Mouse (Mus musculus) Patski (cell line): ENCODE data around the gene Vsig2. TPM values are rescaled to one million over a fixed set of nuclear protein-coding genes. Genes with fewer than 3 reads are reported as not detected.
A peak's percentile ranks its signal among the peaks of the same experiment; 100 is the strongest.

Source experiments
- ATAC-seq: fragments of 100-300 bp; one replicate; pipeline ENCODE4 v1.8.0; 2021
- CTCF ChIA-PET: fragments of 350-600 bp; sonication (Branson Sonifier 250); formaldehyde crosslinking; loops from one replicate; lab custom pipeline; 2022; ENCODE audit warnings: inconsistent platforms; lab: Charles Lee
- POLR2A ChIA-PET: fragments of 350-600 bp; sonication (Branson Sonifier 250); formaldehyde crosslinking; loops from one replicate; lab custom pipeline; 2022; ENCODE audit warnings: antibody characterized with exemption, inconsistent platforms; lab: Charles Lee
- DNase-seq: peaks from one replicate; pipeline ENCODE4 v3.0.0-alpha.2; 2011; ENCODE audit warnings: low read depth, low spot score
- H3K27me3 ChIP-seq: fragments of 371-371 bp; one replicate; pipeline ENCODE4 v1.5.1; 2021
- CTCF ChIP-seq: fragments of 100-300 bp; IDR thresholded peaks from one replicate; pipeline ENCODE4 v1.5.1; 2021
- in situ Hi-C: fragments of 300-500 bp; cut with MboI; formaldehyde crosslinking; loops from 3 replicates; pipeline ENCODE4 v1.11.1; 2018; ENCODE audit warnings: low pct_unique_long_range_greater_than_20kb, mixed read lengths
- polyA plus RNA-seq: library from polyadenylated mRNA; unstranded; gene quantifications from one replicate; pipeline ENCODE4 v1.2.3, GENCODE M21; 2021

The Vsig2 gene
- polyA plus RNA-seq, 1 experiment from 2014 or later = 1.8 TPM

DNA sequence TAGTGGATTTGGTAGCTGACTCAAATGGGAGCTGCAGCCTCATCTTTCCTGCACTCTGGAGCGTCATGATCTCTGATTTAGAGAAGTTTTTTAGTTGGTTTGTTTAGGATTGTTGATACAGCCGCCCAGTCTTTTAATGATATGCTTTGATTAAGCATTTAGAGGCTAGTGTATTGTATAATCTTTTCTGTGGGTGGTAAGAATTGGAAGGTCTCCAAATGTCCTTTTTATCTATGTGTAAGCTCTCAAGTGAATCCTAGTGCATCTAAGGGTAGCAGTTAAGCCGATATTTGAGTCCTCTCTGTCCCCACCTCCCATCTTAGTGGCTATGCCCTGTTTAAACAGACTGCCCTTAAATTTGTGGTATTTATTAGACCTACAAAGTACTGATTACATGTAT lies 24.6 kb upstream of the Vsig2 start:
- no peak for DNase-seq
- H3K27me3 ChIP-seq = no peaks in the 10 kb centered on the region
- ChIA-PET POLR2A (interaction anchor here (1.1 kb wide), 1 partner anchor 10 kb away, joined by 3 read pairs; no protein-coding TSS in a partner anchor), CTCF (interaction anchor here (1.1 to 1.8 kb wide), 5 partner anchors 12 to 22 kb away, joined by 3 to 5 read pairs (median 4); no protein-coding TSS in a partner anchor)
- in situ Hi-C loops = loop anchor here (25.0 kb wide), 1 partner anchor 752 kb away; the partner anchor contains the start of gene Stt3a
- TF ChIP-seq CTCF = no peak
- no peak for ATAC-seq

- peak; percentile 47 for ATAC-seq
- ChIA-PET CTCF (interaction anchor here (1.0 to 2.1 kb wide), 3 partner anchors 11 to 27 kb away, joined by 3 to 6 read pairs (median 3); no protein-coding TSS in a partner anchor), POLR2A (no interaction called here)
- no peak for DNase-seq
- TF ChIP-seq CTCF = no peak
- in situ Hi-C loops = loop anchor here (25.0 kb wide), 1 partner anchor 755 kb away; the partner anchor contains the start of gene Stt3a
- no peaks in the 10 kb centered on the region for H3K27me3 ChIP-seq
These were observed 21.6 kb upstream of the Vsig2 start for GRCm38 (mm10) chr9:37517467-37517866.

DNA sequence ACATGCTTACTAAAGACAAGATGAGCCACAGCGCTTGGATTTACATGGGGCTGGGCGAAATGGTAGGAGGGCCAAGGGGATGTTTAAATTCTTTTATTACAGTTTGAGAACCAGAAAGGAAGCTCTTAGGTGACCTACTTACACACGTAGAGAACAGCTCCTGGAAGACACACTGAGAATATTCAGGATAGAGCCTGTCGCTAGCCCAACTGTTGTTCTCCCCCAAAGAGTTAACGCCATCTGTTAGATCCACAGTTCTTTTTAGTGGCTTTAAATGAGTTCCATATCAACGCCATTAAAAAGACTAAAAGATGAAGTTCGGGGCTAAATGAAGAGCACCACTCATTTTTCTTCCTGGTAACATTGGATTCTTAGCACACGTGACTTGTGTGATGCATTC lies 20.1 kb upstream of the Vsig2 start:
- DNase-seq (no peak), ATAC-seq (no peak)
- H3K27me3 ChIP-seq = no peaks in the 10 kb centered on the region
- CTCF ChIA-PET = interaction anchor here (1.4 to 2.1 kb wide), 2 partner anchors 12 to 26 kb away, joined by 3 to 6 read pairs; no protein-coding TSS in a partner anchor
- in situ Hi-C loops = loop anchor here (25.0 kb wide), 1 partner anchor 757 kb away; the partner anchor contains the start of gene Stt3a
- POLR2A ChIA-PET = no interaction called here
- no peak for TF ChIP-seq CTCF

GRCm38 (mm10) chr9:37519995-37520394 lies 19.1 kb upstream of the Vsig2 start:
- in situ Hi-C loops = loop anchor here (25.0 kb wide), 1 partner anchor 758 kb away; the partner anchor contains the start of gene Stt3a

GRCm38 (mm10) chr9:37525461-37525860 lies 13.6 kb upstream of the Vsig2 start:
- no peak for TF ChIP-seq CTCF
- in situ Hi-C loops = loop anchor here (5.0 kb wide), 1 partner anchor 63 kb away; no protein-coding TSS in a partner anchor
- ChIA-PET CTCF (interaction anchor here (1.3 kb wide), 1 partner anchor 84 kb away, joined by 3 read pairs; no protein-coding TSS in a partner anchor), POLR2A (interaction anchor here (0.6 to 1.2 kb wide), 2 partner anchors 13 to 128 kb away, joined by 3 read pairs; partner anchors contain the start of gene Vsig2)
- ATAC-seq (no peak), DNase-seq (no peak)
- no peaks in the 10 kb centered on the region for H3K27me3 ChIP-seq

More at GRCm38 (mm10) chr9:37519995-37520394, 19.1 kb upstream of the Vsig2 start:
- no peak for TF ChIP-seq CTCF
- ATAC-seq (no peak), DNase-seq (no peak)
- CTCF ChIA-PET = interaction anchor here (1.2 to 1.4 kb wide), 2 partner anchors 25 to 57 kb away, joined by 3 read pairs; no protein-coding TSS in a partner anchor
- H3K27me3 ChIP-seq = no peaks in the 10 kb centered on the region
- POLR2A ChIA-PET = no interaction called here

- H3K27me3 ChIP-seq = no peaks in the 10 kb centered on the region
- in situ Hi-C loops = loop anchor here (5.0 kb wide), 1 partner anchor 64 kb away; no protein-coding TSS in a partner anchor
- POLR2A ChIA-PET = interaction anchor here (0.6 to 1.2 kb wide), 2 partner anchors 12 to 64 kb away, joined by 3 read pairs; partner anchors contain the start of gene Vsig2
- DNase-seq = no peak
- peak; percentile 85 for ATAC-seq
- TF ChIP-seq CTCF = peak; percentile 54
- CTCF ChIA-PET = interaction anchor here (0.9 to 1.5 kb wide), 4 partner anchors 13 to 83 kb away, joined by 3 to 6 read pairs (median 4); no protein-coding TSS in a partner anchor
These were observed 12.3 kb upstream of the Vsig2 start for GRCm38 (mm10) chr9:37526443-37527395.

DNA sequence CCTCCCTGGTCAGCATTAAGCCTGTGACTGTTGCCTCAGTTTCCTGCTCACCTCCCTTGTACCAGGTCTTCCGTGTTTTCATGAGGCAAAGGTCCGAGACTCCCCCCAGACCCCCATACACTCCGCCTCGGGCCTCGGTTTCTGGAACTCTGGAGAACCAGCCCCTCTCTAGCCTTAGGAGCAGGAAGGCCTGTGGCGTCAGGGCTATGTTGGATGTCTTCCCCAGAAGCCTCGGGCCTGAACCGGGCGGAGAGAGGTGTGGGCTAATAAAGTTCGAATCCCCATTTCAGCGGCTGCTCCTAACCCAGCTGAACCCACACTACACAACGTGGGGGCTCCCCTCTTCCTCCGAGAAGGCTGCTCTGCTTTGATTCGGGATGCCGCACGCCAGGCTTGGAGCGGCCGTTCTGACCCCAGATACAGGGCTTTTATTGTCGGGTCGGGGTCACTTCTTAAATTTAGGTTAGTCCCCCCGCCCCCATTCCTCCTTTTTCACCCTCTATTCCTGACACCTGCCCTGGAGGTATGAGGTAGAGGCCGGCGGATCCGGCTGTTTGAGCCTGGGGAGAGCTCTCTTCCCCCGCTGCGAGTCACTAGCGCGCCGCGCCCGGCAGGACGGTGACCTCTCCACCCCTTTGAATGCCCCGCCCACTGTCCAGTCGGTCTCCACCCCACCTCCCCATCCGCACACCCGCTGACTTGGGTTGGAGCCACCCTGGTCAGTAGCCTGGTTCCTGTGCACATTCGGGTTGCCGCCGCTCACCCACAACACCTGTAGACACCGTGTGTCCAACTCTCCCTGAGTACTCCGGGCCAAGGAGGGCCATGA lies 11.4 kb upstream of the Vsig2 start, which contains the start of gene Esam:
Gene Esam (plus strand): TSS at position 683 of the 829 bp plus-strand sequence.
- CTCF ChIA-PET = interaction anchor here (0.9 to 1.5 kb wide), 2 partner anchors 13 to 15 kb away, joined by 3 to 5 read pairs; no protein-coding TSS in a partner anchor
- DNase-seq (no peak), ATAC-seq (peak; percentile 17)
- TF ChIP-seq CTCF = no peak
- POLR2A ChIA-PET = interaction anchor here (0.6 to 1.5 kb wide), 2 partner anchors 11 to 65 kb away, joined by 3 read pairs; no protein-coding TSS in a partner anchor
- in situ Hi-C loops = loop anchor here (5.0 kb wide), 1 partner anchor 65 kb away; no protein-coding TSS in a partner anchor
- H3K27me3 ChIP-seq = no peaks in the 10 kb centered on the region

- in situ Hi-C loops = loop anchor here (5.0 kb wide), 1 partner anchor 66 kb away; no protein-coding TSS in a partner anchor
- ChIA-PET CTCF (interaction anchor here (0.7 to 2.6 kb wide), 4 partner anchors 14 to 97 kb away, joined by 3 to 11 read pairs (median 3); no protein-coding TSS in a partner anchor), POLR2A (interaction anchor here (1.5 kb wide), 1 partner anchor 12 kb away, joined by 3 read pairs; no protein-coding TSS in a partner anchor)
- ATAC-seq = no peak
- DNase-seq = no peak
- no peak for TF ChIP-seq CTCF
- no peaks in the 10 kb centered on the region for H3K27me3 ChIP-seq
These were observed 10.7 kb upstream of the Vsig2 start for GRCm38 (mm10) chr9:37528225-37528970.
